Comparison of ENCODE assay signal across 8 mouse cellular contexts in the genomic region with DNA sequence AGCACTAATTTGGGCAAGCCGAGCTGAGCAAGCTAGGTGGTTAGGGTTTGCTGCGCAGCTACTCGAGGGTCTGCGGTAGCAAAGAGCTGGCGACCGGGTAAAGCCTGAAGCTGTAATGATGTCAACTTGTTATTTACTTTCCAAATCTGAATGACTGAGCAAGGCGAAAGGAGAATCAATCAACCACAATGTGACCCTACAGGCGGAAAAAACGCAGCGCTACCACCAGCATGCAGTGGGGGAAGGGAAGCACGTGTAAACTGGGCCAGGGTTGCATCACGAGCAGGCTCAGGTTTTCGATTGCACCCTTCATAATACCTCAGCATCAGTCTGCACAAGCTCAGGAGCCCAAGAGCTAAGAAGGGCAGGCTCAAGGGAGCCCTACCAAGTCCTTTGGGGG. TPM values are rescaled to one million over a fixed set of nuclear protein-coding genes. Genes with fewer than 3 reads are reported as not detected.
DNase-seq lines count a peak whose midpoint lies in the region; ATAC-seq and TF ChIP-seq lines count a peak whose summit lies in the region.

No protein-coding gene starts in this region.

- H3K79me2 ChIP-seq in MEL (ENCODE audit: control insufficient read depth, insufficient read depth, low read length, poor library complexity): peaks cover 33% of the 10 kb centered on the region

- peak overlapping the region; percentile 99 for H3K27ac ChIP-seq in MEL (ENCODE audit: control insufficient read depth, low read depth, low read length)
- peak overlapping the region; percentile 92; the same call in 1 of the 2 replicates for H3K27ac ChIP-seq in hindbrain, embryonic 11.5 days (ENCODE audit: low read depth, low read length)

- no peaks in the 10 kb centered on the region for H3K27me3 ChIP-seq in MEL (ENCODE audit: control insufficient read depth in 1 of 2, insufficient read depth in 2 of 2, low read length in 2 of 2)
- no peaks in the 10 kb centered on the region for H3K27me3 ChIP-seq in hindbrain, embryonic 11.5 days (ENCODE audit: control insufficient read depth, insufficient read depth, low read length)

- TF ChIP-seq CTCF in MEL (IDR thresholded peaks at IDR 0.05 in 2 of 3, conservative IDR thresholded peaks at IDR 0.05 in 1 of 3; ENCODE audit: control insufficient read depth in 1 of 3, insufficient read depth in 1 of 3, low read depth in 2 of 3, low read length in 3 of 3, poor library complexity in 1 of 3, severe bottlenecking in 1 of 3): no peak

- no peak overlapping the region; the same call in 1 of the 2 replicates for H3K4me2 ChIP-seq in hindbrain, embryonic 11.5 days (replicated peaks; ENCODE audit: low read depth, low read length)

- peaks cover 0 to 9% of the 10 kb centered on the region in 2 experiments; a peak in 2 of 4 replicates for H3K36me3 ChIP-seq in MEL (ENCODE audit: control insufficient read depth in 1 of 2, insufficient read depth in 2 of 2, low read length in 2 of 2)
- no peaks in the 10 kb centered on the region for H3K36me3 ChIP-seq in hindbrain, embryonic 11.5 days (ENCODE audit: control insufficient read depth, insufficient read depth, low read length)

- ATAC-seq in hindbrain, embryonic 11.5 days (ENCODE audit: low FRiP score): peak; percentile 78

- H3K9me3 ChIP-seq in MEL (replicated peaks; ENCODE audit: insufficient read depth, low read length): no peaks in the 10 kb centered on the region
- no peaks in the 10 kb centered on the region for H3K9me3 ChIP-seq in hindbrain, embryonic 11.5 days (ENCODE audit: control insufficient read depth, low read length)

- peak; percentile 11 for TF ChIP-seq RAD21 in MEL (IDR thresholded peaks at IDR 0.05; ENCODE audit: low read depth, low read length)

- H3K9ac ChIP-seq in MEL (ENCODE audit: control insufficient read depth, low read depth, low read length, poor library complexity, severe bottlenecking): peak overlapping the region; percentile 95
- H3K9ac ChIP-seq in hindbrain, embryonic 11.5 days (ENCODE audit: low read depth, low read length): no peak overlapping the region

- WGBS in hindbrain, embryonic 11.5 days: 13% methylated on average over 13 of the region's 13 CpGs

- 0 out of 4 replicates have a peak, but pooled peaks of 1 of the 2 experiments have one; percentile 18 for TF ChIP-seq POLR2A in MEL (IDR thresholded peaks at IDR 0.05; ENCODE audit: control insufficient read depth in 1 of 2, insufficient read depth in 1 of 2, low read depth in 1 of 2, low read length in 2 of 2, poor library complexity in 1 of 2)

- H3K4me1 ChIP-seq in MEL (ENCODE audit: control insufficient read depth in 1 of 2, insufficient read depth in 2 of 2, low read length in 2 of 2): no peaks in the 10 kb centered on the region; a peak in 1 of 4 replicates
- H3K4me1 ChIP-seq in hindbrain, embryonic 11.5 days (replicated peaks; ENCODE audit: control insufficient read depth, insufficient read depth, low read length): no peaks in the 10 kb centered on the region

- peak; percentile 90 for DNase-seq in MEL (ENCODE audit: low read depth, low spot score)
- peak; percentile 88 for DNase-seq in cerebellum, adult 9-10 months
- DNase-seq in frontal cortex, adult 2 months (ENCODE audit: extremely low spot score in 1 of 2, low spot score in 1 of 2): peak; percentile 71 to 84
- DNase-seq in hindbrain, embryonic 11.5 days (ENCODE audit: low spot score): peak; percentile 88
- DNase-seq in layer of hippocampus, postnatal 10 days (ENCODE audit: low spot score in 2 of 2): peak; percentile 75 to 83
- DNase-seq in lung, postnatal 10 days: peak; percentile 93
- DNase-seq in ovary, postnatal 36 days (ENCODE audit: low spot score): peak; percentile 65
- DNase-seq in thymus, postnatal 25 days: peak; percentile 83

- peak; percentile 63 to 88; a peak in 3 of 4 replicates for TF ChIP-seq EP300 in MEL (IDR thresholded peaks at IDR 0.05; ENCODE audit: low read depth in 1 of 2, low read length in 2 of 2)

- peak overlapping the region; percentile 67 to 83 for H3K4me3 ChIP-seq in MEL (ENCODE audit: control insufficient read depth in 1 of 2, insufficient read depth in 1 of 2, low read depth in 2 of 2, low read length in 2 of 2)
- no peak overlapping the region for H3K4me3 ChIP-seq in hindbrain, embryonic 11.5 days (ENCODE audit: low read depth, low read length)

TF ChIP-seq in MEL, 35 proteins besides CTCF, POLR2A, EP300 and RAD21:
- TF ChIP-seq GATA1 (IDR thresholded peaks at IDR 0.05; ENCODE audit: low read depth, low read length) (peak; percentile 6; the same call in 1 of the 2 replicates), SMC3 (IDR thresholded peaks at IDR 0.05; ENCODE audit: low read depth, low read length) (peak; percentile 38), MAZ (IDR thresholded peaks at IDR 0.05; ENCODE audit: low read depth, low read length) (peak; percentile 70), ZKSCAN1 (IDR thresholded peaks at IDR 0.05; ENCODE audit: low read depth, low read length) (peak; percentile 95), ZMIZ1 (IDR thresholded peaks at IDR 0.05; ENCODE audit: low read depth, low read length) (no peak), RCOR1 (IDR thresholded peaks at IDR 0.05; ENCODE audit: low read depth, low read length) (peak; percentile 67; the same call in 1 of the 2 replicates), BHLHE40 (IDR thresholded peaks at IDR 0.05; ENCODE audit: borderline replicate concordance, low read depth, low read length) (peak; percentile 90), CHD2 (IDR thresholded peaks at IDR 0.05; ENCODE audit: low read length) (peak; percentile 81), USF2 (IDR thresholded peaks at IDR 0.05; ENCODE audit: borderline replicate concordance in 1 of 2, insufficient read depth in 1 of 2, low read depth in 1 of 2, low read length in 2 of 2) (no peak), ZNF384 (IDR thresholded peaks at IDR 0.05; ENCODE audit: low read depth, low read length) (0 out of 2 replicates have a peak, but pooled peaks have one; percentile 28), CHD1 (IDR thresholded peaks at IDR 0.05; ENCODE audit: low read depth, low read length) (no peak), E2F4 (IDR thresholded peaks at IDR 0.05; ENCODE audit: borderline replicate concordance, low read depth, low read length) (no peak), MAX (IDR thresholded peaks at IDR 0.05; ENCODE audit: low read length) (peak; percentile 97), MYC (IDR thresholded peaks at IDR 0.05; ENCODE audit: low read depth, low read length) (peak; percentile 99), HCFC1 (IDR thresholded peaks at IDR 0.05; ENCODE audit: low read depth, low read length) (peak; percentile 73), TAL1 (IDR thresholded peaks at IDR 0.05; ENCODE audit: low read length) (no peak), KAT2A (conservative IDR thresholded peaks at IDR 0.05; ENCODE audit: low read depth, low read length) (no peak), POLR2AphosphoS5 (IDR thresholded peaks at IDR 0.05; ENCODE audit: borderline replicate concordance, low read depth, low read length) (no peak), ETS1 (IDR thresholded peaks at IDR 0.05; ENCODE audit: low read depth, low read length) (peak; percentile 100), GABPA (IDR thresholded peaks at IDR 0.05; ENCODE audit: low read depth, low read length) (no peak), MYB (IDR thresholded peaks at IDR 0.05; ENCODE audit: low read depth, low read length) (0 out of 2 replicates have a peak, but pooled peaks have one; percentile 40), NELFE (IDR thresholded peaks at IDR 0.05; ENCODE audit: low read depth, low read length) (0 out of 2 replicates have a peak, but pooled peaks have one; percentile 27), ZC3H11A (IDR thresholded peaks at IDR 0.05; ENCODE audit: low read depth, low read length) (no peak), MAFK (IDR thresholded peaks at IDR 0.05; ENCODE audit: borderline replicate concordance, low read depth, low read length) (peak; percentile 45; the same call in 1 of the 2 replicates), SIN3A (IDR thresholded peaks at IDR 0.05; ENCODE audit: low read length) (peak; percentile 99), ELF1 (IDR thresholded peaks at IDR 0.05; ENCODE audit: low read depth, low read length) (no peak), MXI1 (IDR thresholded peaks at IDR 0.05; ENCODE audit: low read depth, low read length) (peak; percentile 98), TBP (IDR thresholded peaks at IDR 0.05; ENCODE audit: low read depth, low read length) (0 out of 2 replicates have a peak, but pooled peaks have one; percentile 42), USF1 (IDR thresholded peaks at IDR 0.05; ENCODE audit: low read depth, low read length) (peak; percentile 66), NRF1 (IDR thresholded peaks at IDR 0.05; ENCODE audit: insufficient read depth, low read depth, low read length, poor library complexity, severe bottlenecking) (0 out of 2 replicates have a peak, but pooled peaks have one; percentile 24), TCF12 (IDR thresholded peaks at IDR 0.05; ENCODE audit: low read depth, low read length) (no peak), MEF2A (IDR thresholded peaks at IDR 0.05; ENCODE audit: extremely low read depth, insufficient replicate concordance, low read depth, low read length, poor library complexity, severe bottlenecking) (no peak), JUND (IDR thresholded peaks at IDR 0.05; ENCODE audit: low read depth, low read length) (no peak), POLR2AphosphoS2 (IDR thresholded peaks at IDR 0.05; ENCODE audit: low read length) (no peak), UBTF (IDR thresholded peaks at IDR 0.05; ENCODE audit: borderline replicate concordance, insufficient read depth, low read depth, low read length) (no peak)

RNA-seq across cellular contexts. Expression of gene Tbl1x, which starts 1.7 kb away (rescaled TPM):
- total RNA-seq in MEL (2012; rRNA removed): 17.1 and 23.0 TPM in 2 replicates
- polyA plus RNA-seq in MEL (2012; ENCODE audit: insufficient read depth in 1 of 2, insufficient read length in 2 of 2, low read depth in 1 of 2, low replicate concordance in 2 of 2, missing spikeins in 1 of 2): 10 to 100 TPM; 27.6 to 42.5 TPM
- 37.2 and 40.4 TPM in 2 replicates for polyA plus RNA-seq in frontal cortex, adult 2 months (2012; rRNA removed)
- polyA plus RNA-seq in hindbrain, embryonic 11.5 days (2014; fragmentation: Nextera tagmentation; extraction: Ambion mirVana): 73.0 and 74.3 TPM in 2 replicates
- total RNA-seq in layer of hippocampus, postnatal 10 days (2021): 10 to 100 TPM; 45.5 to 46.7 TPM
